Mouse (Mus musculus): Measurements from ENCODE around the gene Iglon5.

Iglon5 gene

DNA sequence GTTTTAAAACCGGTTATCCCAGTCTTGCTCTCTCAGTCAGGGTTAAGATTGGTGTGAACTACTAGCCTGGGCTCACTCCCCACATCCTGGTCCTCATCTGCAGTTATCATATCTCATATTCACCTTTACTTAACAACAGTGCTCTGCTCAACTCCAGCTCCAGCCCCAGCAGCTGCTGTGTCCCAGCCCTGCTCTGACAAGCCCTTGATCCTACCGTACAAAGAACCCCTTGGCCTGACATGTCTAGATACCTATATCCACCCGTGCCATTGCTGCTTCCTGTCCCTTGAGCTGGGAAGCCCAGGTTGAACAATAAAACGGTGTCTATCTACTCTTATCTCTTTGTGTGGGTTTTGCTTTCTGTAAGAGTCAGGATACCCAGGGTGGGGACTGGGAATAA lies 60.4 kb downstream of the Iglon5 start:
- DNase-seq (ENCODE audit: extremely low spot score, low read depth, low spot score), result no peak

- no peak for DNase-seq (ENCODE audit: extremely low spot score, low read depth, low spot score)
Measured at GRCm38 (mm10) chr7:43427406-43427805, 62.5 kb downstream of the Iglon5 start, which contains the start of gene Lim2. Gene Lim2, plus strand, starts transcription at chr7:43427670.

GRCm38 (mm10) chr7:43423991-43424625 lies 65.8 kb downstream of the Iglon5 start:
- no peak for DNase-seq (ENCODE audit: extremely low spot score, low read depth, low spot score)

DNA sequence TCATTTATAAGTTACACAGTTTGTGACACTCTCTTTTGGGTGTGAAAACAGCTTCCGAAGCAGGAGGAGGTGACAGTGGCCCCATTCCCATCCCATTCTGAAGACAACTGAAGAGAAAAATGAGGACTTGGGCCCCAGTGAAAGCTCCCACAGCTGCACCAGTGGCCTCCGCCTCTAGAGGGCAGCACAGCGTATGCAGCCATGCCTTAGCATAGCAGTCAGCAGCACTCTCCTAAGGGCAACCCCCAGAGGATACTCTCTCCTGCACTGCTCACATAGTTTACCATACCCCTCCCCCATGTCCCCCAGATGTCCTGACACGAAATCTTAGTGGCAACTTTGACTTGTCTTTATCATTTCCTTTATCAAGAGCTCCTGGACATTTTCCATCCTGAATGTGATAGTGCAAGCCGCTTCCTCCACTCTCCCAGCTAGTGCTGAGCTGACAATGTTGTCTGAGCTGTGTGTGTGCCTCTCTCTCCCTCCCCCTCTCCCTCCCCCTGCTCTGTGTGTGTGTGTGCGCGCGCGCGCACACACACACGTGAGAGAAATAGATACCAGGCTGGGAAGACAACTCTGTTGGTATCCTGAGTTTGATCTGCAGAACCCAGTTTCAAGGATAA lies 66.8 kb downstream of the Iglon5 start:
- peak; percentile 12 for DNase-seq (ENCODE audit: extremely low spot score, low read depth, low spot score)

Data from hindlimb bud, embryonic 11.5 days (tissue).